Mouse (Mus musculus): ENCODE data around the gene Spem2. TPM values are rescaled to one million over a fixed set of nuclear protein-coding genes. Genes with fewer than 3 reads are reported as not detected.

The Spem2 gene
- total and polyA plus RNA-seq, 3 experiments = not detected

- H3K4me2 ChIP-seq (ENCODE audit: insufficient read depth, low read depth, poor library complexity, severe bottlenecking) = no peak overlapping the region
- no peak overlapping the region for H3K27ac ChIP-seq (ENCODE audit: insufficient read depth, low read depth)
- H3K9ac ChIP-seq (ENCODE audit: insufficient read depth, low read depth) = no peak overlapping the region
- dilution Hi-C loops (cut with MboI; ENCODE audit: extremely low pct_ligation_motif_present, extremely low pct_unique_long_range_greater_than_20kb, low sequenced_read_pairs) (no loop called here), in situ Hi-C loops (cut with MboI; ENCODE audit: low pct_ligation_motif_present, low pct_unique_long_range_greater_than_20kb, low sequenced_read_pairs) (no loop called here)
- H3K9me3 ChIP-seq (replicated peaks; ENCODE audit: low read length) = peaks cover 19% of the 10 kb centered on the region
- DNase-seq (ENCODE audit: extremely low read depth) = no peak
- H3K4me3 ChIP-seq (replicated peaks in 1 of 3; ENCODE audit: low read depth in 2 of 3, low read length in 2 of 3, poor library complexity in 1 of 3) = no peak overlapping the region
- H3K36me3 ChIP-seq (replicated peaks in 1 of 2; ENCODE audit: control insufficient read depth in 1 of 2, insufficient read depth in 1 of 2, low read length in 1 of 2) = no peaks in the 10 kb centered on the region
- peaks cover 65% of the 10 kb centered on the region for H3K27me3 ChIP-seq (replicated peaks)
- TF ChIP-seq CTCF (conservative IDR thresholded peaks at IDR 0.05 in 1 of 2, IDR thresholded peaks at IDR 0.05 in 1 of 2; ENCODE audit: low read depth in 2 of 2, low read length in 2 of 2) (peak in 1 of 2 experiments; percentile 51; a peak in 2 of 4 replicates), ZNF384 (IDR thresholded peaks at IDR 0.05; ENCODE audit: low read depth, low read length) (peak; percentile 44; the same call in 1 of the 2 replicates), ZMIZ1 (IDR thresholded peaks at IDR 0.05; ENCODE audit: low read depth, low read length) (no peak), RAD21 (IDR thresholded peaks at IDR 0.05; ENCODE audit: low read depth, low read length) (peak; percentile 41), JUND (conservative IDR thresholded peaks at IDR 0.05; ENCODE audit: low read depth, low read length) (no peak), ETS1 (conservative IDR thresholded peaks at IDR 0.05; ENCODE audit: low read depth, low read length) (no peak), BHLHE40 (IDR thresholded peaks at IDR 0.05; ENCODE audit: low read depth, low read length) (no peak), ZKSCAN1 (IDR thresholded peaks at IDR 0.05; ENCODE audit: borderline replicate concordance, low read depth, low read length) (no peak), NRF1 (IDR thresholded peaks at IDR 0.05; ENCODE audit: low read depth, low read length) (no peak), USF1 (IDR thresholded peaks at IDR 0.05; ENCODE audit: low read depth, low read length) (no peak), USF2 (conservative IDR thresholded peaks at IDR 0.05; ENCODE audit: low read depth, low read length) (no peak), MXI1 (IDR thresholded peaks at IDR 0.05; ENCODE audit: low read depth, low read length) (no peak), PAX5 (IDR thresholded peaks at IDR 0.05; ENCODE audit: low read length) (no peak), TBP (conservative IDR thresholded peaks at IDR 0.05; ENCODE audit: low read depth, low read length) (no peak), E2F4 (IDR thresholded peaks at IDR 0.05; ENCODE audit: insufficient replicate concordance, low read depth, low read length) (no peak), EP300 (IDR thresholded peaks at IDR 0.05; ENCODE audit: low read length) (no peak), GABPA (IDR thresholded peaks at IDR 0.05; ENCODE audit: insufficient replicate concordance, low read depth, low read length) (no peak), SMC3 (IDR thresholded peaks at IDR 0.05; ENCODE audit: low read depth, low read length) (peak; percentile 33), TCF12 (IDR thresholded peaks at IDR 0.05; ENCODE audit: low read depth, low read length) (no peak), SIN3A (IDR thresholded peaks at IDR 0.05; ENCODE audit: low read length) (no peak), HCFC1 (IDR thresholded peaks at IDR 0.05; ENCODE audit: low read depth, low read length) (no peak), CHD2 (IDR thresholded peaks at IDR 0.05; ENCODE audit: low read length) (no peak), MAX (IDR thresholded peaks at IDR 0.05; ENCODE audit: low read length) (no peak)
- H3K79me2 ChIP-seq (replicated peaks; ENCODE audit: control insufficient read depth, extremely low read depth, insufficient read depth, poor library complexity, severe bottlenecking) = no peaks in the 10 kb centered on the region
- H3K4me1 ChIP-seq (ENCODE audit: control insufficient read depth in 1 of 2, insufficient read depth in 2 of 2) = peaks cover 3 to 24% of the 10 kb centered on the region in 2 experiments; a peak in 2 of 4 replicates
These were observed 11.9 kb downstream of the Spem2 start for GRCm38 (mm10) chr11:69806378-69806777.

Data from CH12.LX (cell line).